Mouse (Mus musculus): ENCODE data around the gene Sema5a.

GRCm38 (mm10) chr15:32320739-32321138 lies 76.1 kb downstream of the Sema5a start:
- TF ChIP-seq CTCF (IDR thresholded peaks at IDR 0.05; ENCODE audit: borderline replicate concordance, control insufficient read depth, extremely low read depth, insufficient read depth, low read length, poor library complexity) (no peak), POLR2A (IDR thresholded peaks at IDR 0.05; ENCODE audit: control insufficient read depth, extremely low read depth, insufficient read depth, low read length, poor library complexity) (no peak)
